Mouse (Mus musculus) kidney, adult 18-20 months (tissue): ENCODE data around the gene Pnpla3.

ENCODE experiments used
- DNase-seq: peaks from one replicate; pipeline ENCODE4 v3.0.0; 2021

Pnpla3 gene

GRCm38 (mm10) chr15:84218783-84219271 lies 51.2 kb downstream of the Pnpla3 start:
- DNase-seq = peak; percentile 31

- no peak for DNase-seq
Observed at GRCm38 (mm10) chr15:84221539-84221938, 53.9 kb downstream of the Pnpla3 start.

GRCm38 (mm10) chr15:84223423-84223822 lies 55.8 kb downstream of the Pnpla3 start:
- no peak for DNase-seq

GRCm38 (mm10) chr15:84224779-84225178 lies 57.1 kb downstream of the Pnpla3 start:
- DNase-seq = no peak

GRCm38 (mm10) chr15:84226918-84227317 lies 59.3 kb downstream of the Pnpla3 start:
- no peak for DNase-seq

- DNase-seq = no peak
Observed at GRCm38 (mm10) chr15:84230661-84231060, 63.0 kb downstream of the Pnpla3 start.

- peak; percentile 29 for DNase-seq
Observed at GRCm38 (mm10) chr15:84231113-84231712, 63.6 kb downstream of the Pnpla3 start.

- peak; percentile 74 for DNase-seq
Observed at GRCm38 (mm10) chr15:84231721-84232561, 64.3 kb downstream of the Pnpla3 start, which contains the start of gene Parvb. Parvb (plus strand) TSS chr15:84232043.

GRCm38 (mm10) chr15:84232609-84233008 lies 65.0 kb downstream of the Pnpla3 start:
- peak; percentile 15 for DNase-seq

GRCm38 (mm10) chr15:84234794-84235581 lies 67.4 kb downstream of the Pnpla3 start:
- DNase-seq = no peak

GRCm38 (mm10) chr15:84235646-84236045 lies 68.0 kb downstream of the Pnpla3 start:
- peak; percentile 47 for DNase-seq
